Mouse (Mus musculus): ENCODE data around the gene Wnt5a. TPM values are rescaled to one million over a fixed set of nuclear protein-coding genes. Genes with fewer than 3 reads are reported as not detected.

Gene Wnt5a
- polyA plus RNA-seq, 1 experiment: not detected

GRCm38 (mm10) chr14:28480866-28481265 is 23.7 kb upstream of the Wnt5a start:
- no peaks in the 10 kb centered on the region for H3K36me3 ChIP-seq (replicated peaks; ENCODE audit: low read length)
- no peaks in the 10 kb centered on the region for H3K9me3 ChIP-seq
- no peak for TF ChIP-seq GATA1 (IDR thresholded peaks at IDR 0.05; ENCODE audit: borderline replicate concordance, low read length)
- H3K4me1 ChIP-seq: no peaks in the 10 kb centered on the region
- no peak overlapping the region for H3K4me3 ChIP-seq (replicated peaks)
- H3K27me3 ChIP-seq (replicated peaks): no peaks in the 10 kb centered on the region

GRCm38 (mm10) chr14:28493806-28494205 is 10.7 kb upstream of the Wnt5a start:
- Histone ChIP-seq H3K4me1 (no peaks in the 10 kb centered on the region), H3K9me3 (no peaks in the 10 kb centered on the region), H3K36me3 (replicated peaks; ENCODE audit: low read length) (no peaks in the 10 kb centered on the region), H3K4me3 (replicated peaks) (no peak overlapping the region), H3K27me3 (replicated peaks) (no peaks in the 10 kb centered on the region)
- TF ChIP-seq GATA1 (IDR thresholded peaks at IDR 0.05; ENCODE audit: borderline replicate concordance, low read length) (no peak), FLI1 (IDR thresholded peaks at IDR 0.05; ENCODE audit: low read length) (no peak)

GRCm38 (mm10) chr14:28494273-28494672 is 10.3 kb upstream of the Wnt5a start:
- H3K9me3 ChIP-seq: no peaks in the 10 kb centered on the region
- H3K27me3 ChIP-seq (replicated peaks): no peaks in the 10 kb centered on the region
- H3K4me3 ChIP-seq (replicated peaks): no peak overlapping the region
- TF ChIP-seq FLI1 (IDR thresholded peaks at IDR 0.05; ENCODE audit: low read length) (no peak), GATA1 (IDR thresholded peaks at IDR 0.05; ENCODE audit: borderline replicate concordance, low read length) (no peak)
- H3K4me1 ChIP-seq: no peaks in the 10 kb centered on the region
- H3K36me3 ChIP-seq (replicated peaks; ENCODE audit: low read length): no peaks in the 10 kb centered on the region

- H3K27me3 ChIP-seq (replicated peaks): peaks cover 42% of the 10 kb centered on the region
- no peaks in the 10 kb centered on the region for H3K36me3 ChIP-seq (replicated peaks; ENCODE audit: low read length)
- H3K4me1 ChIP-seq: peaks cover 16% of the 10 kb centered on the region
- no peaks in the 10 kb centered on the region; the same call in 1 of the 2 replicates for H3K9me3 ChIP-seq
- TF ChIP-seq GATA1 (IDR thresholded peaks at IDR 0.05; ENCODE audit: borderline replicate concordance, low read length): no peak
- H3K4me3 ChIP-seq (replicated peaks): no peak overlapping the region
These were observed 3.2 kb upstream of the Wnt5a start for GRCm38 (mm10) chr14:28501216-28501878.

GRCm38 (mm10) chr14:28503276-28503675 is 1.3 kb upstream of the Wnt5a start:
- TF ChIP-seq GATA1 (IDR thresholded peaks at IDR 0.05; ENCODE audit: borderline replicate concordance, low read length) (no peak), FLI1 (IDR thresholded peaks at IDR 0.05; ENCODE audit: low read length) (no peak)
- peaks cover 62% of the 10 kb centered on the region for H3K27me3 ChIP-seq (replicated peaks)
- no peaks in the 10 kb centered on the region; the same call in 1 of the 2 replicates for H3K9me3 ChIP-seq
- no peak overlapping the region for H3K4me3 ChIP-seq (replicated peaks)
- H3K4me1 ChIP-seq: peaks cover 16% of the 10 kb centered on the region
- no peaks in the 10 kb centered on the region for H3K36me3 ChIP-seq (replicated peaks; ENCODE audit: low read length)

- H3K4me3 ChIP-seq (replicated peaks): peak overlapping the region; percentile 84
- TF ChIP-seq FLI1 (IDR thresholded peaks at IDR 0.05; ENCODE audit: low read length): no peak
- no peak for TF ChIP-seq GATA1 (IDR thresholded peaks at IDR 0.05; ENCODE audit: borderline replicate concordance, low read length)
- peaks cover 80% of the 10 kb centered on the region for H3K27me3 ChIP-seq (replicated peaks)
- no peaks in the 10 kb centered on the region; the same call in 1 of the 2 replicates for H3K9me3 ChIP-seq
- peaks cover 16% of the 10 kb centered on the region for H3K4me1 ChIP-seq
- H3K36me3 ChIP-seq (replicated peaks; ENCODE audit: low read length): no peaks in the 10 kb centered on the region
These were observed 568 bp downstream of the Wnt5a start for GRCm38 (mm10) chr14:28505051-28505585.

GRCm38 (mm10) chr14:28505586-28506375 is 1.2 kb downstream of the Wnt5a start:
- TF ChIP-seq GATA1 (IDR thresholded peaks at IDR 0.05; ENCODE audit: borderline replicate concordance, low read length): no peak
- no peak for TF ChIP-seq FLI1 (IDR thresholded peaks at IDR 0.05; ENCODE audit: low read length)
- Histone ChIP-seq H3K4me1 (peaks cover 16% of the 10 kb centered on the region), H3K36me3 (replicated peaks; ENCODE audit: low read length) (no peaks in the 10 kb centered on the region), H3K27me3 (replicated peaks) (peaks cover 84% of the 10 kb centered on the region), H3K4me3 (replicated peaks) (peak overlapping the region; percentile 84), H3K9me3 (no peaks in the 10 kb centered on the region; the same call in 1 of the 2 replicates)

GRCm38 (mm10) chr14:28506376-28506831 is 1.9 kb downstream of the Wnt5a start:
- H3K27me3 ChIP-seq (replicated peaks): peaks cover 88% of the 10 kb centered on the region

GRCm38 (mm10) chr14:28507011-28507410 is 2.5 kb downstream of the Wnt5a start:
- TF ChIP-seq FLI1 (IDR thresholded peaks at IDR 0.05; ENCODE audit: low read length) (no peak), GATA1 (IDR thresholded peaks at IDR 0.05; ENCODE audit: borderline replicate concordance, low read length) (no peak)
- no peak overlapping the region for H3K4me3 ChIP-seq (replicated peaks)
- H3K27me3 ChIP-seq (replicated peaks): peaks cover 94% of the 10 kb centered on the region

More at GRCm38 (mm10) chr14:28506376-28506831, 1.9 kb downstream of the Wnt5a start:
- H3K36me3 ChIP-seq (replicated peaks; ENCODE audit: low read length): no peaks in the 10 kb centered on the region
- H3K4me3 ChIP-seq (replicated peaks): no peak overlapping the region
- peaks cover 16% of the 10 kb centered on the region for H3K4me1 ChIP-seq
- no peaks in the 10 kb centered on the region; the same call in 1 of the 2 replicates for H3K9me3 ChIP-seq
- TF ChIP-seq GATA1 (IDR thresholded peaks at IDR 0.05; ENCODE audit: borderline replicate concordance, low read length) (no peak), FLI1 (IDR thresholded peaks at IDR 0.05; ENCODE audit: low read length) (no peak)

GRCm38 (mm10) chr14:28507471-28507870 is 2.9 kb downstream of the Wnt5a start:
- Histone ChIP-seq H3K9me3 (no peaks in the 10 kb centered on the region; the same call in 1 of the 2 replicates), H3K4me1 (peaks cover 16% of the 10 kb centered on the region), H3K36me3 (replicated peaks; ENCODE audit: low read length) (no peaks in the 10 kb centered on the region), H3K27me3 (replicated peaks) (peaks cover 96% of the 10 kb centered on the region), H3K4me3 (replicated peaks) (no peak overlapping the region)
- TF ChIP-seq FLI1 (IDR thresholded peaks at IDR 0.05; ENCODE audit: low read length): no peak
- TF ChIP-seq GATA1 (IDR thresholded peaks at IDR 0.05; ENCODE audit: borderline replicate concordance, low read length): no peak

More at GRCm38 (mm10) chr14:28507011-28507410, 2.5 kb downstream of the Wnt5a start:
- H3K36me3 ChIP-seq (replicated peaks; ENCODE audit: low read length): no peaks in the 10 kb centered on the region
- H3K9me3 ChIP-seq: no peaks in the 10 kb centered on the region; the same call in 1 of the 2 replicates
- peaks cover 16% of the 10 kb centered on the region for H3K4me1 ChIP-seq
